Mouse (Mus musculus): ENCODE measurements at regions not wholly inside any gene's neighbourhood (a gene's known extent, or its start where the extent isn't known, plus 50 kb on each side); places are given as distances from the start of the nearest gene placed in this dataset.

DNA sequence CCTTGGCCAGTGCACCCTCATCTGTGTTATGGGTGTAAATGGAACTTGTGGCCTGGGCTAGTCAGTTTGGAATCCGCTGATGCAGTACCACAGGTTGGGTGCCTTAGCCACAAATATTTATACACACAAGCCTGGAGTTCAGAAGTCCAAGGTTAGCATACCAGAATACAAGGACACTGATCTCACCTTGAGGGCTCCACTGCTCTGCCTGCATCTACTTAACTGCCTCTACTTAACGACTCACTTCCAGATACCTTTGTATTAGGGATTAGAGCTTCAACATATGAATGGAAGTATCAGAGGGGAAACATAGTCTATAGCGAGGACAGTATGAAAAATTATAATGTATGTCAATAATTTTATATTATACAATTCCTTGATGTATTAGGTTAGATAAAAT, 57.5 kb downstream of the Tmem174 start:
- Histone ChIP-seq H3K27me3 (replicated peaks; ENCODE audit: control insufficient read depth, insufficient read depth, low read length) (no peaks in the 10 kb centered on the region), H3K36me3 (ENCODE audit: control insufficient read depth, insufficient read depth, low read length) (no peaks in the 10 kb centered on the region), H3K4me3 (ENCODE audit: low read length) (no peak overlapping the region), H3K4me2 (ENCODE audit: low read depth, low read length) (no peak overlapping the region), H3K9ac (ENCODE audit: low read depth, low read length) (no peak overlapping the region), H3K4me1 (ENCODE audit: control insufficient read depth, insufficient read depth, low read length) (no peaks in the 10 kb centered on the region), H3K27ac (ENCODE audit: low read length) (no peak overlapping the region), H3K9me3 (ENCODE audit: control insufficient read depth, low read length) (no peaks in the 10 kb centered on the region)
- 78% methylated on average over 3 of the region's 3 CpGs for WGBS
- ATAC-seq: no peak

DNA sequence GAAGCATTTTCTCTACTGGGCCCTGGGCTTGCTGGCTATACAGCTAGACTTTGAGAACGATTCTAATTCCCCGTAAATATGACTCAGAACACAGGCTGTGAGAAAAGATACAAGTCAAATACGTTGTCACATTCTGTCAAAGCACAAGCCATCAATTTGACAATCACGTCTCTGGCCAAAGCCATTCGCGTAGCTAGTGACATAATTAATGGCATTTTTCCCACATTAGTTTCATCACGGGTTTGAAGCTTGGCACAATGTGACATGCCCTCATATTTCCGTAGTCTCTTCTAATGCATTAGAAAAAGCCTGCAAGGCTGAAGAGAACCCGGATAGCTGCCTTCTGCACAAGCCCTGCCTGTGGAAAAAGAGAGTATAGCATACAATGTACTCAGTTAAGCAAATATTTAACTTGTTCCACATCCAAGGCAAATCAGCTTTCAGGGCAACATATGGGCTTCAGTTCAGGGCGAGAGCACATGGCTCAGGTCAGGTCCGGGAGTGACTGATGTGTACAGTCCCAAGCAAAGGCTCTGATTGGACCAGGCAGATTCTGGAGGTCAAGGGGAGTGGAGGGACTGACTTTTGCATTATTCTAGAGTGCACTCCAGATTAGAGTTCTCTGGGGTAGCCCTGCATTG, 58.7 kb downstream of the Tmem174 start:
- Histone ChIP-seq H3K9ac (ENCODE audit: low read depth, low read length) (no peak overlapping the region), H3K27ac (ENCODE audit: low read length) (no peak overlapping the region), H3K36me3 (ENCODE audit: control insufficient read depth, insufficient read depth, low read length) (no peaks in the 10 kb centered on the region), H3K4me2 (ENCODE audit: low read depth, low read length) (no peak overlapping the region), H3K4me3 (ENCODE audit: low read length) (no peak overlapping the region), H3K27me3 (replicated peaks; ENCODE audit: control insufficient read depth, insufficient read depth, low read length) (0 out of 2 replicates have a peak, but pooled peaks cover 2% of the 10 kb centered on the region), H3K9me3 (ENCODE audit: control insufficient read depth, low read length) (no peaks in the 10 kb centered on the region), H3K4me1 (ENCODE audit: control insufficient read depth, insufficient read depth, low read length) (no peaks in the 10 kb centered on the region; the same call in 1 of the 2 replicates)
- peak; percentile 82 for ATAC-seq
- WGBS: 51% methylated on average over 11 of the region's 11 CpGs

DNA sequence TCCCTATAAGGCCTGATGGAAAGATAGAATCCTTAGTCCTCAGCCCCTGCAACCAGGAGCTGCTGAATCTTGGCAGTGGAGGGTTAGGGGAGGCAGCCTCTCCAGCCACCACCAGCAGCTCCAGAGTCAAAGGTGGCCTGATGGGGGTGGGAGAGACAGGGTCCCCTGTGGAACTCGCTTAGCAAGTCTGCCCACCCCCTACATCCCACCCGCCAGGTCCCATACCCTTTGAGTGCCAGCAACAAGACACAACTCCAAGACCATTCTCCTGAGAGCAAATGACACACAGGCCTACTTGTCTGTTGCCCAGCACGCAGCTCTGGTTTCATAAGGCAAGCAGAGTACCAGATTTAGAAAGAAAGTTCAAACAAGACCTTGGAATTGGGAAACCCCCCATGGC, 61.1 kb downstream of the Tmem174 start:
- Histone ChIP-seq H3K27me3 (replicated peaks; ENCODE audit: control insufficient read depth, insufficient read depth, low read length) (peaks cover 19% of the 10 kb centered on the region; the same call in 1 of the 2 replicates), H3K27ac (ENCODE audit: low read length) (no peak overlapping the region), H3K4me3 (ENCODE audit: low read length) (no peak overlapping the region), H3K4me1 (ENCODE audit: control insufficient read depth, insufficient read depth, low read length) (peaks cover 12% of the 10 kb centered on the region), H3K36me3 (ENCODE audit: control insufficient read depth, insufficient read depth, low read length) (no peaks in the 10 kb centered on the region), H3K9me3 (ENCODE audit: control insufficient read depth, low read length) (no peaks in the 10 kb centered on the region), H3K9ac (ENCODE audit: low read depth, low read length) (no peak overlapping the region), H3K4me2 (ENCODE audit: low read depth, low read length) (no peak overlapping the region)
- WGBS: 88% methylated on average over 3 of the region's 3 CpGs
- ATAC-seq: no peak

- Histone ChIP-seq H3K9ac (ENCODE audit: low read depth, low read length) (no peak overlapping the region), H3K27ac (ENCODE audit: low read length) (no peak overlapping the region), H3K36me3 (ENCODE audit: control insufficient read depth, insufficient read depth, low read length) (no peaks in the 10 kb centered on the region), H3K4me3 (ENCODE audit: low read length) (no peak overlapping the region), H3K27me3 (replicated peaks; ENCODE audit: control insufficient read depth, insufficient read depth, low read length) (peaks cover 19% of the 10 kb centered on the region; the same call in 1 of the 2 replicates), H3K4me1 (ENCODE audit: control insufficient read depth, insufficient read depth, low read length) (peaks cover 12% of the 10 kb centered on the region), H3K9me3 (ENCODE audit: control insufficient read depth, low read length) (no peaks in the 10 kb centered on the region), H3K4me2 (ENCODE audit: low read depth, low read length) (no peak overlapping the region)
- no peak for ATAC-seq
- 59% methylated on average over 12 of the region's 12 CpGs for WGBS
Observed at GRCm38 (mm10) chr13:98574057-98574323, 63.2 kb downstream of the Tmem174 start.

GRCm38 (mm10) chr13:98573261-98574056, 63.8 kb downstream of the Tmem174 start:
- H3K27ac ChIP-seq (ENCODE audit: low read length): no peak overlapping the region
- no peaks in the 10 kb centered on the region for H3K36me3 ChIP-seq (ENCODE audit: control insufficient read depth, insufficient read depth, low read length)
- H3K9ac ChIP-seq (ENCODE audit: low read depth, low read length): peak overlapping the region; percentile 64
- peaks cover 12% of the 10 kb centered on the region for H3K4me1 ChIP-seq (ENCODE audit: control insufficient read depth, insufficient read depth, low read length)
- peaks cover 19% of the 10 kb centered on the region; the same call in 1 of the 2 replicates for H3K27me3 ChIP-seq (replicated peaks; ENCODE audit: control insufficient read depth, insufficient read depth, low read length)
- ATAC-seq: no peak
- peak overlapping the region; percentile 45 for H3K4me3 ChIP-seq (ENCODE audit: low read length)
- WGBS: 52% methylated on average over 39 of the region's 39 CpGs
- H3K9me3 ChIP-seq (ENCODE audit: control insufficient read depth, low read length): no peaks in the 10 kb centered on the region
- peak overlapping the region; percentile 93 for H3K4me2 ChIP-seq (ENCODE audit: low read depth, low read length)

- Histone ChIP-seq H3K4me3 (ENCODE audit: low read length) (peak overlapping the region; percentile 45), H3K27ac (ENCODE audit: low read length) (no peak overlapping the region), H3K4me1 (ENCODE audit: control insufficient read depth, insufficient read depth, low read length) (peaks cover 12% of the 10 kb centered on the region), H3K9ac (ENCODE audit: low read depth, low read length) (peak overlapping the region; percentile 64), H3K9me3 (ENCODE audit: control insufficient read depth, low read length) (no peaks in the 10 kb centered on the region), H3K27me3 (replicated peaks; ENCODE audit: control insufficient read depth, insufficient read depth, low read length) (peaks cover 19% of the 10 kb centered on the region; the same call in 1 of the 2 replicates), H3K4me2 (ENCODE audit: low read depth, low read length) (peak overlapping the region; percentile 93), H3K36me3 (ENCODE audit: control insufficient read depth, insufficient read depth, low read length) (no peaks in the 10 kb centered on the region)
- 0 out of 2 replicates have a peak, but pooled peaks have one; percentile 31 for ATAC-seq
- WGBS: 3% methylated on average over 50 of the region's 50 CpGs
Observed at GRCm38 (mm10) chr13:98572581-98573260, 64.5 kb downstream of the Tmem174 start.

DNA sequence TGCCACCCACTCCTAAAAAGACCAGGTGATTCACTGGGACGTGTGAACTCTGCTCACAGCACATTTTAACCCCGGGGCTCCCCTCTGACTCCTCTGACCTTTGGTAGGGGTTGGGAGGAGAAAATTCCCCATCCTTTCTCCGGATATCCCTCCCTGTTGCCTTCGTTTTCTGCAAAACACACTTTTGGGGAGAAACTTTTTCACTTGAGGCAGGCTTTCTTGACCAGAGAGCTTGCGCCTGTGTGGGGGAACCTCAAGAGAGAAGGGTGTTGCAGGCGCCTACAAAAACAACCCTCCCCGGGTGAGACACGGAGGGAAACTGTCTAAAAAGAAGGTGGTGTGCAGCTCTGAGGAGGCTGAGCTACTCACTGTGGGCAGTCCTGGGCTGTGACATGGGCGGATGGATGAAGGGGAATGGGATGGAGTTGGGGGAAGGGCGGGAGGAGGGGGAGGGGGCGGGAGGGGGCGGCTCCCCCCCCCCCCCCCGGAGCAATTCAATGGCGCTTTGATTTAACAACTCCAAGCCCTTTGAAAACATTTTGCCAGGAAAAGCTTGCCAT, 65.1 kb downstream of the Tmem174 start:
- Histone ChIP-seq H3K4me1 (ENCODE audit: control insufficient read depth, insufficient read depth, low read length) (peaks cover 12% of the 10 kb centered on the region), H3K4me3 (ENCODE audit: low read length) (peak overlapping the region; percentile 45), H3K9ac (ENCODE audit: low read depth, low read length) (no peak overlapping the region), H3K27me3 (replicated peaks; ENCODE audit: control insufficient read depth, insufficient read depth, low read length) (peaks cover 19% of the 10 kb centered on the region; the same call in 1 of the 2 replicates), H3K4me2 (ENCODE audit: low read depth, low read length) (peak overlapping the region; percentile 93), H3K9me3 (ENCODE audit: control insufficient read depth, low read length) (no peaks in the 10 kb centered on the region), H3K36me3 (ENCODE audit: control insufficient read depth, insufficient read depth, low read length) (no peaks in the 10 kb centered on the region), H3K27ac (ENCODE audit: low read length) (no peak overlapping the region)
- no peak for ATAC-seq
- 20% methylated on average over 12 of the region's 14 CpGs for WGBS

DNA sequence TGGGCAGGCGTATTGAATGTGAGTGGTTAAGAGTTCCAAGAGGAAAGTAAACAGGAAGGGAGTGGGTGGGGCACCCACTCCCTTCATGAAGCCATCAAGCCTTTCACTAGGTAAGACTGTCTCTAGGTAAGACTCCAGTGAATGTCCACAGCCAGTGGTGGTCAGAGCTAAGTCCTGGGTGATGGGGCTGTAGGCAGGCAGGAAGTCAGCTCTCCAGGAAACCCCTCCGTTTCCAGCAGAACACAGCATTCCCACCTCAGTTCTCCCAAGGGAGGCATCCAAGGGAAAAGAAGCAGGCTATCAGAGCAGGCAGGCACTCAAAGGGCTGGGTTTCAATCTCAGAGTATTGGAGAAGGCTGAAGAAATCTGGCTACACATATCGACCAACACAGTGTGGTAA, 66.2 kb downstream of the Tmem174 start:
- no peak overlapping the region for H3K27ac ChIP-seq (ENCODE audit: low read length)
- H3K9me3 ChIP-seq (ENCODE audit: control insufficient read depth, low read length): no peaks in the 10 kb centered on the region
- peaks cover 12% of the 10 kb centered on the region for H3K4me1 ChIP-seq (ENCODE audit: control insufficient read depth, insufficient read depth, low read length)
- no peak for ATAC-seq
- WGBS: 47% methylated on average over 3 of the region's 3 CpGs
- H3K4me2 ChIP-seq (ENCODE audit: low read depth, low read length): no peak overlapping the region
- no peak overlapping the region for H3K9ac ChIP-seq (ENCODE audit: low read depth, low read length)
- no peaks in the 10 kb centered on the region for H3K36me3 ChIP-seq (ENCODE audit: control insufficient read depth, insufficient read depth, low read length)
- H3K4me3 ChIP-seq (ENCODE audit: low read length): no peak overlapping the region
- H3K27me3 ChIP-seq (replicated peaks; ENCODE audit: control insufficient read depth, insufficient read depth, low read length): peaks cover 19% of the 10 kb centered on the region; the same call in 1 of the 2 replicates

DNA sequence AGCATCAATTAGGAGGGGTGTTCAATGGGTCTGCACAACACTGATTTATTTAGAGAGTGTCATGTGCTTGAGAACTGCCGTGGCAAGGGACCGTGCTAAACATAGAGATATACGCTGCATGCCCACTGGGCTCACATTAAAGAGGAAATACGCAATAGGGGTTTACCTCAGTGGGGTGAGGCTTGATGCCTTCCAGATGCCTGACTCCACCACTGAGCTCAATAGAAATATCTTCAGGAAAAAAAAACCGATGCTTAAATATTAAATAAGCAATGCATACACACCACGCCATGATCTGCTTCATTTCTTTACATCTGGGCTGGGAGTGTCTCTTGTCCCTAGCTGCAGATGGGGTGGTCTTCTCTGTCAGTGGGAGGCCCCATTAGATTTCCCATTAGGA, 63.9 kb upstream of the Gm10320 start:
- Histone ChIP-seq H3K27ac (ENCODE audit: low read length) (no peak overlapping the region), H3K36me3 (ENCODE audit: control insufficient read depth, insufficient read depth, low read length) (no peaks in the 10 kb centered on the region), H3K27me3 (replicated peaks; ENCODE audit: control insufficient read depth, insufficient read depth, low read length) (no peaks in the 10 kb centered on the region), H3K4me3 (ENCODE audit: low read length) (no peak overlapping the region), H3K9me3 (ENCODE audit: control insufficient read depth, low read length) (no peaks in the 10 kb centered on the region), H3K9ac (ENCODE audit: low read depth, low read length) (no peak overlapping the region), H3K4me1 (ENCODE audit: control insufficient read depth, insufficient read depth, low read length) (no peaks in the 10 kb centered on the region), H3K4me2 (ENCODE audit: low read depth, low read length) (no peak overlapping the region)
- 62% methylated on average over 6 of the region's 6 CpGs for WGBS
- ATAC-seq: no peak

All from intestine, embryonic 16.5 days (tissue).